ENCODE assay signal across 8 mouse cellular contexts in genomic region chr19:5911430-5912102, GRCm38 (mm10). TPM values are rescaled to one million over a fixed set of nuclear protein-coding genes. Genes with fewer than 3 reads are reported as not detected.
A peak's percentile ranks its signal among the peaks of the same experiment; 100 is the strongest.
DNase-seq lines count a peak whose midpoint lies in the region; ATAC-seq and TF ChIP-seq lines count a peak whose summit lies in the region.

No protein-coding gene starts in this region.

- H3K4me1 ChIP-seq in kidney, adult 2 months (ENCODE audit: control insufficient read depth, insufficient read depth, low read length), result peaks cover 22% of the 10 kb centered on the region
- H3K4me1 ChIP-seq in hindbrain, embryonic 10.5 days (replicated peaks), result peaks cover 31% of the 10 kb centered on the region
- peaks cover 32% of the 10 kb centered on the region for H3K4me1 ChIP-seq in midbrain, embryonic 12.5 days

- no peaks in the 10 kb centered on the region for H3K27me3 ChIP-seq in kidney, adult 2 months (replicated peaks; ENCODE audit: control insufficient read depth, insufficient read depth, low read length)
- no peaks in the 10 kb centered on the region for H3K27me3 ChIP-seq in hindbrain, embryonic 10.5 days (ENCODE audit: insufficient read depth, poor library complexity, severe bottlenecking)
- H3K27me3 ChIP-seq in midbrain, embryonic 12.5 days, result no peaks in the 10 kb centered on the region

- peak overlapping the region; percentile 82 for H3K4me3 ChIP-seq in kidney, adult 2 months (ENCODE audit: insufficient read depth, low read depth, low read length)
- peak overlapping the region; percentile 99 for H3K4me3 ChIP-seq in hindbrain, embryonic 10.5 days
- H3K4me3 ChIP-seq in midbrain, embryonic 12.5 days, result peak overlapping the region; percentile 97

- H3K9ac ChIP-seq in midbrain, embryonic 12.5 days (replicated peaks), result peak overlapping the region; percentile 94

- 3% methylated on average over 14 of the region's 14 CpGs for WGBS in kidney, adult 2 months
- 14% methylated on average over 14 of the region's 14 CpGs for whole genome bisulfite sequencing in hindbrain, embryonic 10.5 days
- 8% methylated on average over 14 of the region's 14 CpGs for WGBS in midbrain, embryonic 12.5 days

- no peaks in the 10 kb centered on the region for H3K9me3 ChIP-seq in hindbrain, embryonic 10.5 days
- H3K9me3 ChIP-seq in midbrain, embryonic 12.5 days, result no peaks in the 10 kb centered on the region

- no peak for ATAC-seq in midbrain, embryonic 12.5 days (ENCODE audit: low FRiP score, low read depth)

- no peak for TF ChIP-seq POLR2A in kidney, adult 2 months (IDR thresholded peaks at IDR 0.05; ENCODE audit: low read depth, low read length)

- 0 out of 2 replicates have a peak, but pooled peaks cover under 1% of the 10 kb centered on the region for H3K36me3 ChIP-seq in kidney, adult 2 months (ENCODE audit: control insufficient read depth, insufficient read depth, low read length)
- H3K36me3 ChIP-seq in hindbrain, embryonic 10.5 days, result peaks cover 34% of the 10 kb centered on the region
- peaks cover 11% of the 10 kb centered on the region for H3K36me3 ChIP-seq in midbrain, embryonic 12.5 days

- peak overlapping the region; percentile 74 for H3K27ac ChIP-seq in kidney, adult 2 months (ENCODE audit: insufficient read depth, low read depth, low read length)
- peak overlapping the region; percentile 98 for H3K27ac ChIP-seq in hindbrain, embryonic 10.5 days
- H3K27ac ChIP-seq in midbrain, embryonic 12.5 days (replicated peaks), result peak overlapping the region; percentile 84

- no peak for DNase-seq in kidney, adult 2 months
- DNase-seq in kidney, adult 8-10 months, result no peak
- DNase-seq in MN1 (ENCODE audit: low spot score), result peak; percentile 57
- no peak for DNase-seq in hindbrain, embryonic 10.5 days (ENCODE audit: low spot score)
- no peak for DNase-seq in gastrocnemius, postnatal 10 days
- DNase-seq in cerebellum, adult 9-10 months, result no peak
- DNase-seq in layer of hippocampus, postnatal 14 days (ENCODE audit: low spot score in 2 of 2), result no peak

- peak overlapping the region; percentile 85 for H3K4me2 ChIP-seq in midbrain, embryonic 12.5 days (replicated peaks)

- no peak for TF ChIP-seq CTCF in kidney, adult 2 months (conservative IDR thresholded peaks at IDR 0.05; ENCODE audit: insufficient read depth, insufficient read length, low read depth, low read length)

RNA-seq across cellular contexts. Expression of gene Dpf2, which starts 1.2 kb away (rescaled TPM):
- polyA plus RNA-seq in kidney, adult 2 months (2012; rRNA removed), result 71.5 and 79.7 TPM in 2 replicates
- polyA plus RNA-seq in hindbrain, embryonic 10.5 days (2016; fragmentation: Nextera tagmentation; extraction: Ambion mirVana), result 225 TPM in 2 replicates
- 171 and 185 TPM in 2 replicates for polyA plus RNA-seq in midbrain, embryonic 12.5 days (2016; fragmentation: Nextera tagmentation; extraction: Ambion mirVana)
- 10 to 100 TPM; 86.8 to 90.9 TPM for total RNA-seq in gastrocnemius, postnatal 10 days (2021)
- total RNA-seq in layer of hippocampus, postnatal 14 days (2021), result 10 to 100 TPM; 78.1 to 92.3 TPM

RNA-seq across cellular contexts. Expression of gene Cdc42ep2, which starts 13.1 kb away (rescaled TPM):
- 12.0 and 12.2 TPM in 2 replicates for polyA plus RNA-seq in kidney, adult 2 months (2012; rRNA removed)
- polyA plus RNA-seq in hindbrain, embryonic 10.5 days (2016; fragmentation: Nextera tagmentation; extraction: Ambion mirVana), result 2.0 and 2.9 TPM in 2 replicates
- 3.6 and 3.8 TPM in 2 replicates for polyA plus RNA-seq in midbrain, embryonic 12.5 days (2016; fragmentation: Nextera tagmentation; extraction: Ambion mirVana)
- 10 to 100 TPM; 16.6 to 20.9 TPM for total RNA-seq in gastrocnemius, postnatal 10 days (2021)
- 1 to 10 TPM; 4.7 to 5.7 TPM for total RNA-seq in layer of hippocampus, postnatal 14 days (2021)

RNA-seq across cellular contexts. Expression of gene Tigd3, which starts 17.6 kb away (rescaled TPM):
- polyA plus RNA-seq in kidney, adult 2 months (2012; rRNA removed), result 0.52 and 0.73 TPM in 2 replicates
- 9.9 and 11.3 TPM in 2 replicates for polyA plus RNA-seq in hindbrain, embryonic 10.5 days (2016; fragmentation: Nextera tagmentation; extraction: Ambion mirVana)
- 11.1 and 11.4 TPM in 2 replicates for polyA plus RNA-seq in midbrain, embryonic 12.5 days (2016; fragmentation: Nextera tagmentation; extraction: Ambion mirVana)
- total RNA-seq in gastrocnemius, postnatal 10 days (2021), result under 1 TPM; 0.82 to 0.95 TPM
- 1 to 10 TPM; 3.4 to 4.2 TPM for total RNA-seq in layer of hippocampus, postnatal 14 days (2021)

RNA-seq across cellular contexts. Expression of gene Slc25a45, which starts 34.0 kb away (rescaled TPM):
- polyA plus RNA-seq in kidney, adult 2 months (2012; rRNA removed), result 52.7 and 63.4 TPM in 2 replicates
- 2.8 TPM in 2 replicates for polyA plus RNA-seq in hindbrain, embryonic 10.5 days (2016; fragmentation: Nextera tagmentation; extraction: Ambion mirVana)
- 1.9 and 3.4 TPM in 2 replicates for polyA plus RNA-seq in midbrain, embryonic 12.5 days (2016; fragmentation: Nextera tagmentation; extraction: Ambion mirVana)
- 1 to 10 TPM; 2.6 to 3.5 TPM for total RNA-seq in gastrocnemius, postnatal 10 days (2021)
- total RNA-seq in layer of hippocampus, postnatal 14 days (2021), result 1 to 10 TPM; 3.6 to 3.7 TPM

RNA-seq across cellular contexts. Expression of gene Frmd8, which starts 36.5 kb away (rescaled TPM):
- polyA plus RNA-seq in kidney, adult 2 months (2012; rRNA removed), result 18.5 and 23.1 TPM in 2 replicates
- polyA plus RNA-seq in hindbrain, embryonic 10.5 days (2016; fragmentation: Nextera tagmentation; extraction: Ambion mirVana), result 37.2 and 37.8 TPM in 2 replicates
- 22.3 and 24.8 TPM in 2 replicates for polyA plus RNA-seq in midbrain, embryonic 12.5 days (2016; fragmentation: Nextera tagmentation; extraction: Ambion mirVana)
- total RNA-seq in gastrocnemius, postnatal 10 days (2021), result 10 to 100 TPM in 1 of 2 experiments, 1 to 10 TPM in 1; 7.4 to 10.3 TPM
- total RNA-seq in layer of hippocampus, postnatal 14 days (2021), result 10 to 100 TPM; 19.8 to 20.1 TPM
